In the genomic region with DNA sequence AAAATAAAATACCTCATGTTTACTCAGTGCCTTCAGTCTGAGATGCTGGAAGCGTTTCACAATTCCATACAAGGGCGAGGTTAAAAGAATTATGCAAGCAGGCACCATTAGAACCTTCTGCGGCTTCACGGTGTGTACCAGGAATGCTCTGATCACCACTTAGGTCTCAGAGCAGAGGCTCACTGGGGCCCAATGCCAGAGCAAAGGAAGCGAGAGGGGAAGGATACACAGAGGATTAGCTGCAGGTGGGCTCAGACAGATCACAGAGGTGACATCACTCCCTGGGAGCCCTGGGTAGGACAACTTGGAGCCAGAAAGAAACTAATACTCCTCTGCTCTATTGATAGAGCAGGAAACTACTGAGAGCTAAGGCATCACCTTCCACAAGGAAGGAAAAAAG, we compare ENCODE assay signal across 17 mouse cellular contexts. TPM values are rescaled to one million over a fixed set of nuclear protein-coding genes. Genes with fewer than 3 reads are reported as not detected.
DNase-seq lines count a peak whose midpoint lies in the region; ATAC-seq lines count a peak whose summit lies in the region.
"Had no signal": no experiment of that assay in that cellular context is flagged by ENCODE, and none has a peak within 500 bp of the region (broad histone marks: within the 10 kb centered on the region; RNA-seq: fewer than 3 reads in every experiment).

No protein-coding gene starts in this region.

- H3K27me3 ChIP-seq in hindbrain, embryonic 10.5 days (ENCODE audit: insufficient read depth, poor library complexity, severe bottlenecking) = no peaks in the 10 kb centered on the region
- H3K27me3 ChIP-seq in limb, embryonic 10.5 days (ENCODE audit: low read depth, poor library complexity, severe bottlenecking) = no peaks in the 10 kb centered on the region
- H3K27me3 ChIP-seq: forebrain, embryonic 13.5 days had no signal

- no peak overlapping the region for H3K4me3 ChIP-seq in hindbrain, embryonic 10.5 days
- no peak overlapping the region for H3K4me3 ChIP-seq in limb, embryonic 10.5 days
- H3K4me3 ChIP-seq: forebrain, embryonic 13.5 days had no signal

- H3K4me1 ChIP-seq in hindbrain, embryonic 10.5 days (replicated peaks) = no peaks in the 10 kb centered on the region
- H3K4me1 ChIP-seq in limb, embryonic 10.5 days = peaks cover 4% of the 10 kb centered on the region; the same call in 1 of the 2 replicates
- H3K4me1 ChIP-seq: forebrain, embryonic 13.5 days had no signal

- H3K27ac ChIP-seq in hindbrain, embryonic 10.5 days = no peak overlapping the region
- H3K27ac ChIP-seq in limb, embryonic 10.5 days = no peak overlapping the region
- H3K27ac ChIP-seq: forebrain, embryonic 13.5 days had no signal

- intact Hi-C loops in heart, postnatal 25 days (cut with DNase I) = no loop called here

- DNase-seq in adrenal gland, postnatal 36 days = peak; percentile 13 to 15
- no peak for DNase-seq in adrenal gland, postnatal 10 days
- peak; percentile 61 for DNase-seq in heart, adult 11 months
- DNase-seq in heart, postnatal 25 days (ENCODE audit: low spot score) = no peak
- DNase-seq in hindbrain, embryonic 10.5 days (ENCODE audit: low spot score) = no peak
- DNase-seq in limb, embryonic 10.5 days (ENCODE audit: low spot score) = no peak
- DNase-seq: gastrocnemius, postnatal 25 days; kidney, adult 2 months; kidney, postnatal 14 days; left cerebral cortex, postnatal 4 days; lung, embryonic 14.5 days; retina, postnatal 1 day; right cerebral cortex, postnatal 4 days; thymus, adult 2 months had no signal

- 64% methylated on average over 5 of the region's 5 CpGs for WGBS in hindbrain, embryonic 10.5 days
- 60% methylated on average over 5 of the region's 5 CpGs for WGBS in limb, embryonic 10.5 days

- peak; percentile 30; the same call in 1 of the 2 replicates for ATAC-seq in granulocyte monocyte progenitor cell, adult 5-6 weeks (replicated peaks; ENCODE audit: poor library complexity, severe bottlenecking)
- ATAC-seq in megakaryocyte, adult 5-6 weeks (ENCODE audit: poor library complexity, severe bottlenecking) = peak; percentile 20
- ATAC-seq: forebrain, embryonic 13.5 days had no signal

- H3K9me3 ChIP-seq in hindbrain, embryonic 10.5 days = no peaks in the 10 kb centered on the region
- H3K9me3 ChIP-seq in limb, embryonic 10.5 days (replicated peaks) = no peaks in the 10 kb centered on the region
- H3K9me3 ChIP-seq: forebrain, embryonic 13.5 days had no signal

- H3K36me3 ChIP-seq in hindbrain, embryonic 10.5 days = peaks cover 36% of the 10 kb centered on the region
- peaks cover 54% of the 10 kb centered on the region for H3K36me3 ChIP-seq in limb, embryonic 10.5 days

RNA-seq across cellular contexts. Expression of gene Abhd10, which starts 48.5 kb away (rescaled TPM):
- total RNA-seq in adrenal gland, postnatal 36 days (2021) = 10 to 100 TPM; 17.0 to 28.8 TPM
- 10 to 100 TPM; 23.0 to 26.4 TPM for total RNA-seq in adrenal gland, postnatal 10 days (2021)
- 10 to 100 TPM; 16.0 to 18.6 TPM for total RNA-seq in heart, postnatal 25 days (2021)
- 22.2 and 29.3 TPM in 2 replicates for total RNA-seq in granulocyte monocyte progenitor cell, adult 5-6 weeks (2014; fragmentation: Nextera tagmentation)
- total RNA-seq in granulocyte monocyte progenitor cell, adult 5-6 weeks (2017) = 13.3 and 19.6 TPM in 2 replicates
- 20.0 and 21.9 TPM in 2 replicates for total RNA-seq in megakaryocyte, adult 5-6 weeks (2015)
- 19.6 and 20.3 TPM in 2 replicates for total RNA-seq in megakaryocyte, adult 5-6 weeks (2017)
- 42.2 and 46.3 TPM in 2 replicates for polyA plus RNA-seq in hindbrain, embryonic 10.5 days (2016; fragmentation: Nextera tagmentation; extraction: Ambion mirVana)
- 38.8 and 43.0 TPM in 2 replicates for polyA plus RNA-seq in limb, embryonic 10.5 days (2016; fragmentation: Nextera tagmentation; extraction: Ambion mirVana)

Comparison
In these comparisons a context has a peak if more than half of its experiments do, and no peak if none do; other contexts are left out.
1. DNase-seq: peak in adrenal gland, postnatal 36 days (2 of 2) and heart, adult 11 months (single experiment); none in adrenal gland, postnatal 10 days (single experiment), heart, postnatal 25 days (single experiment), hindbrain, embryonic 10.5 days (single experiment) and limb, embryonic 10.5 days (single experiment).